8 mouse cellular contexts compared by ENCODE assay signal in genomic region chr3:157232723-157233122, GRCm38 (mm10).
A peak's percentile ranks its signal among the peaks of the same experiment; 100 is the strongest.
DNase-seq lines count a peak whose midpoint lies in the region; ATAC-seq and TF ChIP-seq lines count a peak whose summit lies in the region.

No protein-coding gene starts in this region.

- no peaks in the 10 kb centered on the region for H3K36me3 ChIP-seq in heart, adult 2 months (ENCODE audit: control insufficient read depth, insufficient read depth, low read length)
- H3K36me3 ChIP-seq in hindbrain, embryonic 11.5 days (ENCODE audit: control insufficient read depth, insufficient read depth, low read length): no peaks in the 10 kb centered on the region

- H3K27me3 ChIP-seq in heart, adult 2 months (ENCODE audit: control insufficient read depth, insufficient read depth, low read length): no peaks in the 10 kb centered on the region
- H3K27me3 ChIP-seq in hindbrain, embryonic 11.5 days (ENCODE audit: control insufficient read depth, insufficient read depth, low read length): no peaks in the 10 kb centered on the region

- WGBS in heart, adult 2 months: 19% methylated on average over 5 of the region's 5 CpGs
- 40% methylated on average over 5 of the region's 5 CpGs for WGBS in hindbrain, embryonic 11.5 days

- ATAC-seq in common myeloid progenitor, adult 5-6 weeks (replicated peaks; ENCODE audit: low read depth, poor library complexity, severe bottlenecking): peak; percentile 83
- peak; percentile 53 for ATAC-seq in hindbrain, embryonic 11.5 days (ENCODE audit: low FRiP score)

- H3K79me2 ChIP-seq in heart, adult 2 months (replicated peaks; ENCODE audit: control insufficient read depth, insufficient read depth, low read length): no peaks in the 10 kb centered on the region

- no peak overlapping the region for H3K4me3 ChIP-seq in heart, adult 2 months
- no peak overlapping the region for H3K4me3 ChIP-seq in hindbrain, embryonic 11.5 days (ENCODE audit: low read depth, low read length)
- H3K4me3 ChIP-seq in left cerebral cortex, adult 2 months: no peak overlapping the region

- no peak for DNase-seq in heart, adult 2 months
- no peak for DNase-seq in heart, adult 11 months
- DNase-seq in ES-CJ7 (ENCODE audit: low read depth, low spot score): peak; percentile 50
- DNase-seq in hindbrain, embryonic 11.5 days (ENCODE audit: low spot score): peak; percentile 62
- DNase-seq in left cerebral cortex, adult 2 months (ENCODE audit: extremely low spot score in 1 of 2, low spot score in 2 of 2): peak in 1 of 2 experiments; percentile 39
- DNase-seq in retina, postnatal 1 day: peak; percentile 64
- DNase-seq in spleen, postnatal 10 days (ENCODE audit: low spot score in 2 of 2): no peak

- TF ChIP-seq EP300 in heart, adult 2 months (IDR thresholded peaks at IDR 0.05; ENCODE audit: insufficient read depth, low read depth, low read length): no peak

- intact Hi-C loops in heart, adult 2 months (cut with DNase I): loop anchor here (10.0 kb wide), 1 partner anchor 222 kb away; no protein-coding TSS in a partner anchor
- intact Hi-C loops in left cerebral cortex, adult 2 months (cut with DNase I): loop anchor here (1.0 to 5.0 kb wide), 2 partner anchors 217 to 290 kb away; no protein-coding TSS in a partner anchor

- no peak overlapping the region for H3K27ac ChIP-seq in heart, adult 2 months
- no peak overlapping the region for H3K27ac ChIP-seq in hindbrain, embryonic 11.5 days (ENCODE audit: low read depth, low read length)
- no peak overlapping the region for H3K27ac ChIP-seq in left cerebral cortex, adult 2 months

- no peak for TF ChIP-seq POLR2A in heart, adult 2 months (IDR thresholded peaks at IDR 0.05; ENCODE audit: insufficient read depth, low read depth, low read length)

- no peak overlapping the region for H3K4me2 ChIP-seq in hindbrain, embryonic 11.5 days (replicated peaks; ENCODE audit: low read depth, low read length)

- peak; percentile 71 for TF ChIP-seq CTCF in heart, adult 2 months (IDR thresholded peaks at IDR 0.05)
- peak; percentile 79 for TF ChIP-seq CTCF in left cerebral cortex, adult 2 months (IDR thresholded peaks at IDR 0.05)

- no peaks in the 10 kb centered on the region for H3K4me1 ChIP-seq in heart, adult 2 months (ENCODE audit: control insufficient read depth, insufficient read depth, low read length)
- no peaks in the 10 kb centered on the region for H3K4me1 ChIP-seq in hindbrain, embryonic 11.5 days (replicated peaks; ENCODE audit: control insufficient read depth, insufficient read depth, low read length)

- H3K9me3 ChIP-seq in hindbrain, embryonic 11.5 days (ENCODE audit: control insufficient read depth, low read length): no peaks in the 10 kb centered on the region

- no peak overlapping the region for H3K9ac ChIP-seq in heart, adult 2 months (ENCODE audit: low read depth, low read length)
- no peak overlapping the region for H3K9ac ChIP-seq in hindbrain, embryonic 11.5 days (ENCODE audit: low read depth, low read length)

Comparison
In these comparisons a context has a peak if more than half of its experiments do, and no peak if none do; other contexts are left out.
1. DNase-seq: peak in ES-CJ7 (single experiment), hindbrain, embryonic 11.5 days (single experiment) and retina, postnatal 1 day (single experiment); none in heart, adult 2 months (0 of 2), heart, adult 11 months (single experiment) and spleen, postnatal 10 days (0 of 2).